In genomic region chr11:111583606-111584005, GRCm38 (mm10) we compare ENCODE assay signal across 11 mouse cellular contexts.
A peak's percentile ranks its signal among the peaks of the same experiment; 100 is the strongest.
DNase-seq lines count a peak whose midpoint lies in the region; ATAC-seq and TF ChIP-seq lines count a peak whose summit lies in the region.
"Had no signal": no experiment of that assay in that cellular context is flagged by ENCODE, and none has a peak within 500 bp of the region (broad histone marks: within the 10 kb centered on the region; RNA-seq: fewer than 3 reads in every experiment).

No protein-coding gene starts in this region.

- no peak overlapping the region for H3K9ac ChIP-seq in kidney, embryonic 16.5 days (replicated peaks; ENCODE audit: low read length)
- 0 out of 2 replicates have a peak overlapping the region, but pooled peaks have one; percentile 40 for H3K9ac ChIP-seq in embryonic facial prominence, embryonic 13.5 days
- H3K9ac ChIP-seq in forebrain, embryonic 12.5 days, result no peak overlapping the region
- no peak overlapping the region for H3K9ac ChIP-seq in forebrain, postnatal 0 days

- H3K36me3 ChIP-seq in kidney, embryonic 16.5 days (ENCODE audit: insufficient read depth, low read length), result no peaks in the 10 kb centered on the region
- no peaks in the 10 kb centered on the region for H3K36me3 ChIP-seq in embryonic facial prominence, embryonic 13.5 days
- H3K36me3 ChIP-seq in forebrain, embryonic 12.5 days (replicated peaks), result no peaks in the 10 kb centered on the region
- no peaks in the 10 kb centered on the region for H3K36me3 ChIP-seq in forebrain, postnatal 0 days (ENCODE audit: insufficient read depth)

- H3K4me2 ChIP-seq in kidney, embryonic 16.5 days (replicated peaks; ENCODE audit: low read depth, low read length), result peak overlapping the region; percentile 53
- H3K4me2 ChIP-seq in embryonic facial prominence, embryonic 13.5 days, result peak overlapping the region; percentile 49
- H3K4me2 ChIP-seq in forebrain, embryonic 12.5 days, result no peak overlapping the region
- no peak overlapping the region for H3K4me2 ChIP-seq in forebrain, postnatal 0 days (ENCODE audit: low read depth)

- H3K27ac ChIP-seq in kidney, embryonic 16.5 days (ENCODE audit: low read length), result no peak overlapping the region
- no peak overlapping the region for H3K27ac ChIP-seq in embryonic facial prominence, embryonic 13.5 days
- no peak overlapping the region for H3K27ac ChIP-seq in forebrain, embryonic 12.5 days
- no peak overlapping the region for H3K27ac ChIP-seq in forebrain, postnatal 0 days (ENCODE audit: low read depth, low read length)

- ATAC-seq in kidney, embryonic 16.5 days (ENCODE audit: low FRiP score, low TSS enrichment), result no peak
- no peak for ATAC-seq in embryonic facial prominence, embryonic 13.5 days (ENCODE audit: insufficient number of reproducible peaks, insufficient read depth, low FRiP score, low TSS enrichment, low read depth)
- no peak for ATAC-seq in forebrain, embryonic 12.5 days (ENCODE audit: low FRiP score)
- no peak for ATAC-seq in forebrain, postnatal 0 days

- H3K4me3 ChIP-seq in kidney, embryonic 16.5 days (ENCODE audit: low read length), result peak overlapping the region; percentile 30
- H3K4me3 ChIP-seq in embryonic facial prominence, embryonic 13.5 days, result peak overlapping the region; percentile 24
- H3K4me3 ChIP-seq in forebrain, embryonic 12.5 days (replicated peaks), result no peak overlapping the region
- no peak overlapping the region for H3K4me3 ChIP-seq in forebrain, postnatal 0 days (ENCODE audit: low read depth, low read length)
- H3K4me3 ChIP-seq: myocyte had no signal

- H3K9me3 ChIP-seq in kidney, embryonic 16.5 days (ENCODE audit: low read length), result no peaks in the 10 kb centered on the region
- 0 out of 2 replicates have a peak, but pooled peaks cover 3% of the 10 kb centered on the region for H3K9me3 ChIP-seq in embryonic facial prominence, embryonic 13.5 days
- H3K9me3 ChIP-seq in forebrain, embryonic 12.5 days, result no peaks in the 10 kb centered on the region
- H3K9me3 ChIP-seq in forebrain, postnatal 0 days (ENCODE audit: low read length), result no peaks in the 10 kb centered on the region

- H3K27me3 ChIP-seq in kidney, embryonic 16.5 days (ENCODE audit: insufficient read depth, low read length), result no peaks in the 10 kb centered on the region
- H3K27me3 ChIP-seq in embryonic facial prominence, embryonic 13.5 days, result peaks cover 3% of the 10 kb centered on the region; the same call in 1 of the 2 replicates
- H3K27me3 ChIP-seq in forebrain, embryonic 12.5 days, result no peaks in the 10 kb centered on the region
- H3K27me3 ChIP-seq in forebrain, postnatal 0 days (ENCODE audit: insufficient read depth, low read length), result no peaks in the 10 kb centered on the region

- no peak for TF ChIP-seq CTCF in forebrain, postnatal 0 days (IDR thresholded peaks at IDR 0.05; ENCODE audit: low read depth)

- H3K4me1 ChIP-seq in kidney, embryonic 16.5 days (ENCODE audit: insufficient read depth, low read length), result no peaks in the 10 kb centered on the region
- H3K4me1 ChIP-seq in embryonic facial prominence, embryonic 13.5 days, result 0 out of 2 replicates have a peak, but pooled peaks cover 5% of the 10 kb centered on the region
- no peaks in the 10 kb centered on the region for H3K4me1 ChIP-seq in forebrain, embryonic 12.5 days
- no peaks in the 10 kb centered on the region for H3K4me1 ChIP-seq in forebrain, postnatal 0 days (ENCODE audit: insufficient read depth)

- WGBS in kidney, embryonic 16.5 days, result 23% methylated on average over 13 of the region's 13 CpGs
- WGBS in embryonic facial prominence, embryonic 13.5 days, result 34% methylated on average over 13 of the region's 13 CpGs
- 79% methylated on average over 13 of the region's 13 CpGs for WGBS in forebrain, embryonic 12.5 days
- WGBS in forebrain, postnatal 0 days, result 81% methylated on average over 13 of the region's 13 CpGs

- no peak for DNase-seq in kidney, adult 18-20 months
- DNase-seq in embryo, embryonic 10 days (ENCODE audit: low spot score), result peak; percentile 68
- peak; percentile 32 for DNase-seq in neural tube, embryonic 10.5 days (ENCODE audit: extremely low spot score, low spot score)
- DNase-seq in forebrain, postnatal 0 days, result no peak
- DNase-seq: gastrocnemius, postnatal 25 days; lung, postnatal 14 days; thymus, postnatal 25 days had no signal

Comparison
In these comparisons a context has a peak if more than half of its experiments do, and no peak if none do; other contexts are left out.
1. H3K4me2 ChIP-seq: peak in kidney, embryonic 16.5 days (single experiment) and embryonic facial prominence, embryonic 13.5 days (single experiment); none in forebrain, embryonic 12.5 days (single experiment) and forebrain, postnatal 0 days (single experiment).
2. H3K4me3 ChIP-seq: peak in kidney, embryonic 16.5 days (single experiment) and embryonic facial prominence, embryonic 13.5 days (single experiment); none in forebrain, embryonic 12.5 days (single experiment) and forebrain, postnatal 0 days (single experiment).
3. DNase-seq: peak in embryo, embryonic 10 days (single experiment) and neural tube, embryonic 10.5 days (single experiment); none in kidney, adult 18-20 months (single experiment) and forebrain, postnatal 0 days (single experiment).